Mouse (Mus musculus) midbrain, embryonic 10.5 days (tissue): ENCODE results near the gene Baz2a. TPM values are rescaled to one million over a fixed set of nuclear protein-coding genes. Genes with fewer than 3 reads are reported as not detected.
"Not testable (repeated sequence)": the region's sequence is repeated elsewhere in the genome, so short reads cannot be mapped to it uniquely, and the experiment has no call there.

ENCODE experiments used
- DNase-seq: peaks from one replicate; pipeline ENCODE4 v3.0.0-alpha.2; 2017; ENCODE audit warnings: low spot score
- H3K27ac ChIP-seq: fragments of 300-500 bp; sonication (generic); replicated peaks from 2 replicates; pipeline ENCODE4 v1.5.1; 2016; ENCODE audit warnings: mild to moderate bottlenecking
- H3K27me3 ChIP-seq: fragments of 300-500 bp; sonication (generic); 2 replicates; pipeline ENCODE4 v1.6.1; 2016; ENCODE audit warnings: low read depth, mild to moderate bottlenecking; ENCODE audit not compliant: poor library complexity, severe bottlenecking
- H3K36me3 ChIP-seq: fragments of 300-500 bp; sonication (generic); 2 replicates; pipeline ENCODE4 v1.6.1; 2016; ENCODE audit warnings: mild to moderate bottlenecking, moderate library complexity
- H3K4me1 ChIP-seq: fragments of 300-500 bp; sonication (generic); 2 replicates; pipeline ENCODE4 v1.6.1; 2016
- H3K4me3 ChIP-seq: fragments of 300-500 bp; sonication (generic); 2 replicates; pipeline ENCODE4 v1.5.1; 2016; ENCODE audit warnings: mild to moderate bottlenecking, moderate library complexity
- H3K9me3 ChIP-seq: fragments of 300-500 bp; sonication (generic); replicated peaks from 2 replicates; pipeline ENCODE4 v1.6.1; 2016; ENCODE audit warnings: mild to moderate bottlenecking
- WGBS: fragments of 180-500 bp; shearing (Covaris S2); methylation state at CpG from one replicate; pipeline ENCODE4 v1.1.7; 2016; 5-methylcytosine and 5-hydroxymethylcytosine counted together
- polyA plus RNA-seq: library from polyadenylated mRNA; unstranded; fragments of >200 nt; fragmentation: Nextera tagmentation; extraction: Ambion mirVana; gene quantifications from 2 replicates; pipeline ENCODE4 v1.2.1, GENCODE M21; 2016

Baz2a gene
- 14.3 and 16.7 TPM in 2 replicates for polyA plus RNA-seq

- peaks cover 58% of the 10 kb centered on the region for H3K4me1 ChIP-seq
- 2% methylated on average over 20 of the region's 20 CpGs for WGBS
- no peaks in the 10 kb centered on the region for H3K9me3 ChIP-seq
- H3K27ac ChIP-seq = peak within 1 kb of the TSS; percentile 94
- H3K36me3 ChIP-seq = peaks cover 42% of the 10 kb centered on the region
- peak within 1 kb of the TSS; percentile 89 for H3K4me3 ChIP-seq
- peak; percentile 43 for DNase-seq
- H3K27me3 ChIP-seq = peaks cover 7% of the 10 kb centered on the region; the same call in 1 of the 2 replicates
These were observed at the start of gene Baz2a for GRCm38 (mm10) chr10:128091564-128092505. Baz2a (plus strand) TSS chr10:128091577.

- DNase-seq = no peak
- no peaks in the 10 kb centered on the region for H3K27me3 ChIP-seq
- H3K36me3 ChIP-seq = peaks cover 94% of the 10 kb centered on the region
- no peak overlapping the region for H3K27ac ChIP-seq
- no peaks in the 10 kb centered on the region for H3K9me3 ChIP-seq
- H3K4me1 ChIP-seq = peaks cover 50% of the 10 kb centered on the region
- H3K4me3 ChIP-seq = no peak overlapping the region
- 79% methylated on average over 4 of the region's 4 CpGs for WGBS
These were observed 49.7 kb upstream of the Baz2a start for GRCm38 (mm10) chr10:128041636-128042035.

GRCm38 (mm10) chr10:128042466-128042865, 48.9 kb upstream of the Baz2a start:
- no peak overlapping the region for H3K4me3 ChIP-seq
- no peak overlapping the region for H3K27ac ChIP-seq
- peaks cover 99% of the 10 kb centered on the region for H3K36me3 ChIP-seq
- H3K4me1 ChIP-seq = peaks cover 42% of the 10 kb centered on the region
- H3K9me3 ChIP-seq = no peaks in the 10 kb centered on the region
- WGBS = 95% methylated on average over 3 of the region's 3 CpGs
- no peak for DNase-seq
- H3K27me3 ChIP-seq = no peaks in the 10 kb centered on the region

- no peaks in the 10 kb centered on the region for H3K27me3 ChIP-seq
- no peak overlapping the region for H3K27ac ChIP-seq
- no peaks in the 10 kb centered on the region for H3K9me3 ChIP-seq
- peaks cover 99% of the 10 kb centered on the region for H3K36me3 ChIP-seq
- no peak overlapping the region for H3K4me3 ChIP-seq
- H3K4me1 ChIP-seq = peaks cover 35% of the 10 kb centered on the region
- no peak for DNase-seq
- 83% methylated on average over 3 of the region's 3 CpGs for WGBS
These were observed 48.1 kb upstream of the Baz2a start for GRCm38 (mm10) chr10:128043041-128043835.

GRCm38 (mm10) chr10:128048157-128048556, 43.2 kb upstream of the Baz2a start:
- Histone ChIP-seq H3K4me1 (peaks cover 15% of the 10 kb centered on the region), H3K9me3 (no peaks in the 10 kb centered on the region), H3K27me3 (no peaks in the 10 kb centered on the region), H3K4me3 (no peak overlapping the region), H3K27ac (no peak overlapping the region), H3K36me3 (peaks cover 86% of the 10 kb centered on the region)
- no peak for DNase-seq
- 98% methylated on average over 8 of the region's 8 CpGs for WGBS

- Histone ChIP-seq H3K36me3 (peaks cover 70% of the 10 kb centered on the region), H3K9me3 (no peaks in the 10 kb centered on the region), H3K4me1 (peaks cover 2% of the 10 kb centered on the region), H3K27ac (no peak overlapping the region), H3K4me3 (no peak overlapping the region), H3K27me3 (no peaks in the 10 kb centered on the region)
- WGBS = 97% methylated on average over 2 of the region's 2 CpGs
- no peak for DNase-seq
These were observed 41.6 kb upstream of the Baz2a start for GRCm38 (mm10) chr10:128049741-128050140.

- Histone ChIP-seq H3K27ac (no peak overlapping the region), H3K27me3 (no peaks in the 10 kb centered on the region), H3K36me3 (peaks cover 64% of the 10 kb centered on the region), H3K9me3 (no peaks in the 10 kb centered on the region), H3K4me1 (no peaks in the 10 kb centered on the region), H3K4me3 (no peak overlapping the region)
- 93% methylated on average over 2 of the region's 2 CpGs for WGBS
- no peak for DNase-seq
These were observed 41.0 kb upstream of the Baz2a start for GRCm38 (mm10) chr10:128050355-128050754.

- WGBS = 96% methylated on average over 5 of the region's 5 CpGs
- Histone ChIP-seq H3K27me3 (no peaks in the 10 kb centered on the region), H3K27ac (no peak overlapping the region), H3K9me3 (no peaks in the 10 kb centered on the region), H3K36me3 (peaks cover 52% of the 10 kb centered on the region), H3K4me1 (no peaks in the 10 kb centered on the region), H3K4me3 (no peak overlapping the region)
- DNase-seq = no peak
These were observed 39.8 kb upstream of the Baz2a start for GRCm38 (mm10) chr10:128051589-128051988.

- not testable (repeated sequence) for H3K4me1 ChIP-seq, DNase-seq, H3K27me3 ChIP-seq, H3K27ac ChIP-seq, H3K9me3 ChIP-seq, H3K4me3 ChIP-seq
- peaks cover 46% of the 10 kb centered on the region for H3K36me3 ChIP-seq
- 100% methylated on average over 1 of the region's 2 CpGs for WGBS
These were observed 39.2 kb upstream of the Baz2a start for GRCm38 (mm10) chr10:128052136-128052535.

GRCm38 (mm10) chr10:128053001-128053400, 38.4 kb upstream of the Baz2a start:
- DNase-seq = no peak
- H3K27me3 ChIP-seq = no peaks in the 10 kb centered on the region
- no peak overlapping the region for H3K27ac ChIP-seq
- H3K9me3 ChIP-seq = no peaks in the 10 kb centered on the region
- peaks cover 5% of the 10 kb centered on the region for H3K4me1 ChIP-seq
- 92% methylated on average over 8 of the region's 8 CpGs for WGBS
- no peak overlapping the region for H3K4me3 ChIP-seq
- H3K36me3 ChIP-seq = peaks cover 38% of the 10 kb centered on the region

GRCm38 (mm10) chr10:128058184-128058583, 33.2 kb upstream of the Baz2a start:
- DNase-seq = no peak
- 1% methylated on average over 18 of the region's 18 CpGs for WGBS
- Histone ChIP-seq H3K27me3 (no peaks in the 10 kb centered on the region), H3K4me1 (peaks cover 36% of the 10 kb centered on the region), H3K9me3 (no peaks in the 10 kb centered on the region), H3K4me3 (peak overlapping the region; percentile 72), H3K36me3 (peaks cover 26% of the 10 kb centered on the region), H3K27ac (peak overlapping the region; percentile 99)

GRCm38 (mm10) chr10:128058601-128059151, 32.7 kb upstream of the Baz2a start, which contains the start of gene Ptges3:
Ptges3 (plus strand) TSS chr10:128058954.
- H3K36me3 ChIP-seq = peaks cover 31% of the 10 kb centered on the region
- H3K27ac ChIP-seq = peak within 1 kb of the TSS; percentile 99
- DNase-seq = peak; percentile 98
- no peaks in the 10 kb centered on the region for H3K9me3 ChIP-seq
- H3K4me3 ChIP-seq = peak within 1 kb of the TSS; percentile 72
- H3K4me1 ChIP-seq = peaks cover 36% of the 10 kb centered on the region
- under 1% methylated on average over 72 of the region's 72 CpGs for WGBS
- no peaks in the 10 kb centered on the region for H3K27me3 ChIP-seq
